Mouse (Mus musculus) myocyte (in vitro differentiated cells): ENCODE results near the gene Rad54l2. TPM values are rescaled to one million over a fixed set of nuclear protein-coding genes. Genes with fewer than 3 reads are reported as not detected.

Source experiments
- H3K27me3 ChIP-seq: one replicate; pipeline ENCODE4 v1.6.1; 2011; ENCODE audit not compliant: control insufficient read depth, insufficient read depth, insufficient read length
- H3K36me3 ChIP-seq: one replicate; pipeline ENCODE4 v1.6.1; 2011; ENCODE audit not compliant: control insufficient read depth, insufficient read depth
- H3K4me2 ChIP-seq: one replicate; pipeline ENCODE4 v1.6.1; 2011; ENCODE audit warnings: low read depth, control low read depth
- H3K4me3 ChIP-seq: one replicate; pipeline ENCODE4 v1.5.1; 2011; ENCODE audit warnings: mild to moderate bottlenecking, control low read depth, moderate library complexity
- H3K79me2 ChIP-seq: one replicate; pipeline ENCODE4 v1.6.1; 2011; ENCODE audit not compliant: control insufficient read depth, insufficient read depth
- H3ac ChIP-seq: one replicate; pipeline ENCODE4 v1.6.1; 2011; ENCODE audit not compliant: control insufficient read depth, insufficient read length
- CEBPB ChIP-seq: IDR thresholded peaks from 2 replicates; pipeline ENCODE4 v1.6.1; 2011; ENCODE audit warnings: mild to moderate bottlenecking, moderate library complexity; ENCODE audit not compliant: poor library complexity, insufficient read depth, severe bottlenecking
- E2F4 ChIP-seq: IDR thresholded peaks from one replicate; pipeline ENCODE4 v1.6.1; 2011; ENCODE audit warnings: mild to moderate bottlenecking, control low read depth, moderate library complexity; ENCODE audit not compliant: insufficient read depth
- MAX ChIP-seq: IDR thresholded peaks from one replicate; pipeline ENCODE4 v1.6.1; 2011; ENCODE audit warnings: low read depth, mild to moderate bottlenecking, control low read depth
- MYOD1 ChIP-seq, 3 experiments: IDR thresholded peaks; one replicate each; pipeline ENCODE4 v1.6.1; 2011; ENCODE audit warnings: control low read depth in 2 of 3, low read depth in 2 of 3, mild to moderate bottlenecking in 2 of 3, moderate library complexity in 1 of 3; ENCODE audit not compliant: insufficient read length in 2 of 3, control insufficient read depth in 1 of 3
- MYOG ChIP-seq, 3 experiments: IDR thresholded peaks; one replicate each; pipeline ENCODE4 v1.6.1; 2011; ENCODE audit warnings: control low read depth in 2 of 3, low read depth in 2 of 3, mild to moderate bottlenecking in 2 of 3; ENCODE audit not compliant: insufficient read length in 2 of 3, control insufficient read depth in 1 of 3, insufficient read depth in 1 of 3
- POLR2A ChIP-seq: IDR thresholded peaks from one replicate; pipeline ENCODE4 v1.6.1; 2011; ENCODE audit warnings: low read depth, mild to moderate bottlenecking, control low read depth, moderate library complexity; ENCODE audit not compliant: insufficient read length
- POLR2AphosphoS2 ChIP-seq: IDR thresholded peaks from one replicate; pipeline ENCODE4 v1.6.1; 2011; ENCODE audit warnings: low read depth, control low read depth; ENCODE audit not compliant: insufficient read length
- REST ChIP-seq: IDR thresholded peaks from one replicate; pipeline ENCODE4 v1.6.1; 2011; ENCODE audit warnings: mild to moderate bottlenecking, control low read depth, moderate library complexity; ENCODE audit not compliant: insufficient read depth, insufficient read length
- SRF ChIP-seq: IDR thresholded peaks from one replicate; pipeline ENCODE4 v1.6.1; 2011; ENCODE audit warnings: low read depth; ENCODE audit not compliant: control insufficient read depth, insufficient read length
- TCF12 ChIP-seq: IDR thresholded peaks from one replicate; pipeline ENCODE4 v1.6.1; 2011; ENCODE audit warnings: mild to moderate bottlenecking, control low read depth; ENCODE audit not compliant: poor library complexity, insufficient read depth, severe bottlenecking
- TCF3 ChIP-seq: IDR thresholded peaks from one replicate; pipeline ENCODE4 v1.6.1; 2011; ENCODE audit warnings: low read depth, control low read depth; ENCODE audit not compliant: insufficient read length
- USF1 ChIP-seq: IDR thresholded peaks from one replicate; pipeline ENCODE4 v1.6.1; 2011; ENCODE audit warnings: low read depth, mild to moderate bottlenecking, control low read depth, moderate library complexity
- polyA plus RNA-seq: library from polyadenylated mRNA; unstranded; fragments of >200 nt; fragmentation: generic; extraction: Trizol; gene quantifications from one replicate; pipeline ENCODE4 v1.2.1, GENCODE M21; 2012; ENCODE audit warnings: missing spikeins

The Rad54l2 gene
- polyA plus RNA-seq, 1 experiment: 5.3 TPM

DNA sequence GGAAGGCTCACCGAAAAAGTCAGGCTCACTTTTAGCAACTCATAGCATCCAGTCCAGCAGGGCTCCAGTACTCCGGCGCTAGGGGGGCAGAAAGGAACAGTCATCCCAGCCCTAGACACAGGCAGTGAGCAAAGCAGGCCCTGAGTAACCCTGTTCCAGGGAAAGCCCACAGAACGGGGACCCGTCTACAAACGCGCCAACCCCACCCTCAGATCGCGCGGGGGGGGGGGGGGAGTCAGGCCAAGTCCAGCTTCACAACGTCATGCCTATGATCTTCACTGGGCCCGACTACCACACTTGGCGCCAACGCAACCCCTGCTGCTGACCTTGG is 104.1 kb downstream of the Rad54l2 start:
- H3K4me3 ChIP-seq: peak overlapping the region; percentile 67

GRCm38 (mm10) chr9:106684093-106684872 is 104.7 kb downstream of the Rad54l2 start:
- Histone ChIP-seq H3K4me3 (peak overlapping the region; percentile 67), H3ac (peak overlapping the region; percentile 87), H3K79me2 (peaks cover 11% of the 10 kb centered on the region), H3K36me3 (peaks cover 6% of the 10 kb centered on the region), H3K27me3 (no peaks in the 10 kb centered on the region), H3K4me2 (peak overlapping the region; percentile 81)
- no peak for TF ChIP-seq E2F4
- TF ChIP-seq MYOD1 (IDR thresholded peaks at IDR 0.05; ENCODE audit: control insufficient read depth in 1 of 3, insufficient read length in 2 of 3, low read depth in 2 of 3): no peak
- TF ChIP-seq MAX: no peak
- no peak for TF ChIP-seq SRF
- TF ChIP-seq CEBPB: no peak
- no peak for TF ChIP-seq MYOG (IDR thresholded peaks at IDR 0.05; ENCODE audit: control insufficient read depth in 1 of 3, insufficient read depth in 1 of 3, insufficient read length in 2 of 3, low read depth in 2 of 3)
- no peak for TF ChIP-seq TCF12
- no peak for TF ChIP-seq POLR2A
- TF ChIP-seq REST: no peak
- no peak for TF ChIP-seq POLR2AphosphoS2
- TF ChIP-seq TCF3: no peak
- TF ChIP-seq USF1: no peak

More for the DNA sequence above, 104.1 kb downstream of the Rad54l2 start:
- H3ac ChIP-seq: peak overlapping the region; percentile 87
- TF ChIP-seq POLR2AphosphoS2: no peak
- peak; percentile 15 for TF ChIP-seq POLR2A
- H3K79me2 ChIP-seq: peaks cover 11% of the 10 kb centered on the region
- H3K4me2 ChIP-seq: peak overlapping the region; percentile 81
- no peaks in the 10 kb centered on the region for H3K27me3 ChIP-seq
- H3K36me3 ChIP-seq: peaks cover 6% of the 10 kb centered on the region

DNA sequence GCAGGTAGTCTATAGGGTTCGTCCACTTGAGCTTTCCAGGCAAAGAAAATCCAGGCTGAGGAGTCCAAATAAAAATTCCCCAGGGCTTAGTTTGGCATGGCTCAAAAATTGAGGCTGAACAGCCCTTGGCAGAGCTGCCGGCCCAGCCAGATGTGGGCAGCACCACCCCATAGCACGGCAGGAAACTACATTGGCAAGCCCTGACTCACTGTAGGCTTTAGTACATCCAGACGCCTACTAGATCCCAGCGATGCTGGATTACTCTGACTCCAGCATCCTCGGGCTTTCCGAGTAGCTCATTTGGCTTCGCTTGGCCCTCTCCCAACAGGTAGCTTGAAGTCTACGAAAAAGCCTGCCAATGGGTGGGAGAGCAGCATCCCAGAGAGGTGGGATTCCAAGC is 108.0 kb downstream of the Rad54l2 start:
- peaks cover 6% of the 10 kb centered on the region for H3K36me3 ChIP-seq
- peak overlapping the region; percentile 42 for H3K4me2 ChIP-seq
- no peaks in the 10 kb centered on the region for H3K27me3 ChIP-seq
- H3K79me2 ChIP-seq: peaks cover 11% of the 10 kb centered on the region
- no peak overlapping the region for H3ac ChIP-seq
- TF ChIP-seq E2F4: no peak
- H3K4me3 ChIP-seq: no peak overlapping the region

DNA sequence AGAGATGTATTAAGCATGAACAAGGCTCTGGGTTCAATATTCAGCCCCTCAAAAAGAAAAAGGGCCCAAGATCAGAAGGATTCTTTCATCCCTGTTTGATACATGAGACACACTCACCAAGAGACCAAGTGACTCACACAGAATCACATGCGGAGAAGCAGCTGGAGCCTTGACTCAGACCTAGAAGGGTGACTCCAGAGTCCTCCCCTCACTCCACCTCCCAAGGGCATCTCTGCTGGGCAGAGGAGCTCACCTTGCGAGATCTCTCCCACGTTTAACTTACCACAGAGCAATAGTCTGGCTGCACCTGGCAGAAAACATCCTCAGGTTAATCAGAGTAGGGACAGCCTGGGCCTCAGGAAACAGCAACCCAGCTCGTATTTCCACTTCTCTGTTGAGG is 110.8 kb downstream of the Rad54l2 start:
- TF ChIP-seq POLR2AphosphoS2: no peak
- TF ChIP-seq MYOD1 (IDR thresholded peaks at IDR 0.05; ENCODE audit: control insufficient read depth in 1 of 3, insufficient read length in 2 of 3, low read depth in 2 of 3): peak in 2 of 3 experiments; percentile 15 to 64
- no peak for TF ChIP-seq SRF
- no peak for TF ChIP-seq CEBPB
- no peak for TF ChIP-seq E2F4
- peak; percentile 9 for TF ChIP-seq USF1
- TF ChIP-seq MYOG (IDR thresholded peaks at IDR 0.05; ENCODE audit: control insufficient read depth in 1 of 3, insufficient read depth in 1 of 3, insufficient read length in 2 of 3, low read depth in 2 of 3): peak in 2 of 3 experiments; percentile 62 to 72
- H3K79me2 ChIP-seq: peaks cover 6% of the 10 kb centered on the region
- H3ac ChIP-seq: no peak overlapping the region
- H3K4me2 ChIP-seq: no peak overlapping the region
- H3K36me3 ChIP-seq: peaks cover 6% of the 10 kb centered on the region
- H3K27me3 ChIP-seq: no peaks in the 10 kb centered on the region
- H3K4me3 ChIP-seq: no peak overlapping the region

DNA sequence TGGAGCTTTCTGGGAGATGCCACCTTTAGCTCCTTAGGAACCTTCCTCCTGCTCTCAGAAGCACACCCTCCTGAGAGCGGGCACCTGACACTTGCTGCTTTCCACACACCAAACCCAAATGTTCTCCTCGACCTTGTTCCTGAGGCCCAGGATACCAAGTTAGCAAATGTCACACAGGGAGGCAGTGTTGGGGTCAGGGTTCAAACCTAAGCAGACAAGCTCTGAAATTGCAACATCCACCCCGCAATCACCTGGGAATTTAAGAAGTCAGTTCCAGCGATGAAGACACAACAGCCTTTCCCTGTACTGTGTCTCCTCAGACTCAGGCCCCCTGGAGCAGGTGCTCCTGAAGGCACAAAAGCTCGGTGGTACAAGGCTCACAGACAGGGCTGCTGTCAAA is 111.3 kb downstream of the Rad54l2 start:
- H3K27me3 ChIP-seq: no peaks in the 10 kb centered on the region
- H3ac ChIP-seq: no peak overlapping the region
- no peak overlapping the region for H3K4me2 ChIP-seq
- peaks cover under 1% of the 10 kb centered on the region for H3K79me2 ChIP-seq
- H3K36me3 ChIP-seq: peaks cover 6% of the 10 kb centered on the region
- H3K4me3 ChIP-seq: no peak overlapping the region
- TF ChIP-seq POLR2A (no peak), TCF3 (no peak), TCF12 (no peak), SRF (no peak), E2F4 (no peak), MAX (no peak), REST (no peak), CEBPB (no peak), MYOG (IDR thresholded peaks at IDR 0.05; ENCODE audit: control insufficient read depth in 1 of 3, insufficient read depth in 1 of 3, insufficient read length in 2 of 3, low read depth in 2 of 3) (no peak), MYOD1 (IDR thresholded peaks at IDR 0.05; ENCODE audit: control insufficient read depth in 1 of 3, insufficient read length in 2 of 3, low read depth in 2 of 3) (no peak), USF1 (no peak), POLR2AphosphoS2 (no peak)
